ENCODE assay signal across 9 mouse cellular contexts in genomic region chr14:22440341-22440999, GRCm38 (mm10).
DNase-seq lines count a peak whose midpoint lies in the region; ATAC-seq lines count a peak whose summit lies in the region.
"Had no signal": no experiment of that assay in that cellular context is flagged by ENCODE, and none has a peak within 500 bp of the region (broad histone marks: within the 10 kb centered on the region; RNA-seq: fewer than 3 reads in every experiment).

No protein-coding gene starts in this region.

- peak; percentile 33 to 37 for DNase-seq in right cerebral cortex, postnatal 10 days (ENCODE audit: low spot score in 2 of 2)
- no peak for DNase-seq in right cerebral cortex, postnatal 4 days
- peak; percentile 53 for DNase-seq in forelimb bud, embryonic 11.5 days (ENCODE audit: low read depth, low spot score)
- no peak for DNase-seq in thymus, adult 18-20 months
- no peak for DNase-seq in frontal cortex, postnatal 14 days (ENCODE audit: low spot score in 2 of 2)
- no peak for DNase-seq in left cerebral cortex, adult 18-20 months (ENCODE audit: low spot score in 2 of 2)
- DNase-seq: cerebellum, adult 18-20 months had no signal

- H3K9me3 ChIP-seq in limb, embryonic 13.5 days, result no peaks in the 10 kb centered on the region

- H3K4me1 ChIP-seq in limb, embryonic 13.5 days, result peaks cover 63% of the 10 kb centered on the region

- H3K27ac ChIP-seq in limb, embryonic 13.5 days, result no peak overlapping the region

- peak overlapping the region; percentile 25 for H3K4me2 ChIP-seq in limb, embryonic 13.5 days (replicated peaks)

- 15% methylated on average over 18 of the region's 18 CpGs for WGBS in limb, embryonic 13.5 days

- no peak overlapping the region for H3K9ac ChIP-seq in limb, embryonic 13.5 days

- no peak overlapping the region for H3K4me3 ChIP-seq in limb, embryonic 13.5 days
- H3K4me3 ChIP-seq: myocyte had no signal

- H3K27me3 ChIP-seq in limb, embryonic 13.5 days, result peaks cover 32% of the 10 kb centered on the region

- peak; percentile 46; the same call in 1 of the 2 replicates for ATAC-seq in limb, embryonic 13.5 days (ENCODE audit: low FRiP score, low read depth)

- H3K36me3 ChIP-seq in limb, embryonic 13.5 days, result no peaks in the 10 kb centered on the region

Comparison
In these comparisons a context has a peak if more than half of its experiments do, and no peak if none do; other contexts are left out.
1. DNase-seq: peak in right cerebral cortex, postnatal 10 days (2 of 2) and forelimb bud, embryonic 11.5 days (single experiment); none in right cerebral cortex, postnatal 4 days (single experiment), thymus, adult 18-20 months (0 of 2), frontal cortex, postnatal 14 days (0 of 2) and left cerebral cortex, adult 18-20 months (0 of 2).